Mouse (Mus musculus) liver, postnatal 0 days (tissue): ENCODE measurements around the gene Prss30.

Experiments used
- CTCF ChIP-seq: sonication (generic); IDR thresholded peaks from 2 replicates; pipeline ENCODE4 v1.5.1; 2016; ENCODE audit warnings: antibody characterized with exemption, low read depth
- EP300 ChIP-seq: IDR thresholded peaks from 2 replicates; pipeline ENCODE4 v1.6.1; 2016; ENCODE audit warnings: antibody characterized with exemption, low read depth, mild to moderate bottlenecking

DNA sequence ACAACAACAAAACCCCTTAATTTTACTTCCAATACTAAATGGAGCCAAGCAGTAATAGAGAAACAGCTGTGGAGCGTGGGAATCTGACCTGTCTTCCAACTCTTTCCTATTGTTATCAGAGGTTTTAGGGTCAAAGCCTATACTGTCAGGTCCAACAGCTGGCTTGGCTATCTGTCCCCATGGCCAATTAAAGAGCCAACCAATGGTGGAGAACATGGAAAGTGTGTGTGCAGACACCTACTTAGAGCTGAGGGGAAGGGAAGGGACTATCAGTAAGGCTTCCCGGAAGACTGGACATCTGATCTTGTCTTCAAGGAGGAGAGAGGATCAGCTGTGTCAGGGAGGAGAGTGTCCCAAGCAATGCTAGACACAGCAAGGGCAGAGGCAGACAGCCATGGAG lies 31.3 kb downstream of the Prss30 start:
- TF ChIP-seq CTCF (no peak), EP300 (no peak)
